Mouse (Mus musculus) hindbrain, embryonic 13.5 days (tissue): ENCODE measurements around the gene Fut2. TPM values are rescaled to one million over a fixed set of nuclear protein-coding genes. Genes with fewer than 3 reads are reported as not detected.

Experiments used
- ATAC-seq: fragments of 200-750 bp; cut with Nextera tagmentation; 2 replicates; pipeline ENCODE4 v1.8.0; 2017; ENCODE audit warnings: moderate TSS enrichment; ENCODE audit not compliant: low FRiP score
- H3K27ac ChIP-seq: fragments of 300-500 bp; sonication (generic); 2 replicates; pipeline ENCODE4 v1.5.1; 2015; ENCODE audit warnings: inconsistent platforms, mild to moderate bottlenecking, moderate library complexity
- H3K27me3 ChIP-seq: fragments of 300-500 bp; sonication (generic); 2 replicates; pipeline ENCODE4 v1.6.1; 2015; ENCODE audit warnings: mild to moderate bottlenecking, inconsistent platforms
- H3K36me3 ChIP-seq: fragments of 300-500 bp; sonication (generic); 2 replicates; pipeline ENCODE4 v1.6.1; 2015; ENCODE audit warnings: mild to moderate bottlenecking, inconsistent platforms
- H3K4me1 ChIP-seq: fragments of 300-500 bp; sonication (generic); replicated peaks from 2 replicates; pipeline ENCODE4 v1.6.1; 2015; ENCODE audit warnings: inconsistent platforms
- H3K4me2 ChIP-seq: fragments of 300-500 bp; sonication (generic); 2 replicates; pipeline ENCODE4 v1.6.1; 2015; ENCODE audit warnings: inconsistent platforms, mild to moderate bottlenecking, moderate library complexity
- H3K4me3 ChIP-seq: fragments of 300-500 bp; sonication (generic); 2 replicates; pipeline ENCODE4 v1.5.1; 2015; ENCODE audit warnings: mild to moderate bottlenecking, inconsistent platforms
- H3K9ac ChIP-seq: fragments of 300-500 bp; sonication (generic); 2 replicates; pipeline ENCODE4 v1.6.1; 2015; ENCODE audit warnings: mild to moderate bottlenecking, inconsistent platforms
- H3K9me3 ChIP-seq: fragments of 300-500 bp; sonication (generic); 2 replicates; pipeline ENCODE4 v1.6.1; 2016; ENCODE audit warnings: inconsistent platforms
- WGBS: fragments of 180-500 bp; shearing (Covaris S2); methylation state at CpG from one replicate; pipeline ENCODE4 v1.1.7; 2015; 5-methylcytosine and 5-hydroxymethylcytosine counted together
- polyA plus RNA-seq: library from polyadenylated mRNA; unstranded; fragments of >200 nt; fragmentation: Nextera tagmentation; extraction: Ambion mirVana; gene quantifications from 2 replicates; pipeline ENCODE4 v1.2.1, GENCODE M21; 2015

Gene Fut2
- polyA plus RNA-seq, 1 experiment from 2014 or later: 0.09 TPM

GRCm38 (mm10) chr7:45626571-45627076, 39.6 kb downstream of the Fut2 start:
- Histone ChIP-seq H3K4me3 (no peak overlapping the region), H3K27ac (no peak overlapping the region), H3K4me1 (peaks cover 13% of the 10 kb centered on the region; the same call in 1 of the 2 replicates), H3K9ac (no peak overlapping the region), H3K27me3 (peaks cover 34% of the 10 kb centered on the region), H3K4me2 (no peak overlapping the region), H3K36me3 (no peaks in the 10 kb centered on the region), H3K9me3 (no peaks in the 10 kb centered on the region)
- 89% methylated on average over 7 of the region's 7 CpGs for WGBS
- no peak for ATAC-seq

- ATAC-seq: no peak
- Histone ChIP-seq H3K4me2 (no peak overlapping the region), H3K4me3 (no peak overlapping the region), H3K27me3 (peaks cover 25% of the 10 kb centered on the region), H3K9me3 (no peaks in the 10 kb centered on the region), H3K4me1 (peaks cover 13% of the 10 kb centered on the region; the same call in 1 of the 2 replicates), H3K9ac (no peak overlapping the region), H3K27ac (no peak overlapping the region), H3K36me3 (no peaks in the 10 kb centered on the region)
- WGBS: 87% methylated on average over 8 of the region's 8 CpGs
Observed at GRCm38 (mm10) chr7:45625481-45625880, 40.7 kb downstream of the Fut2 start.

GRCm38 (mm10) chr7:45624718-45625117, 41.5 kb downstream of the Fut2 start:
- ATAC-seq: no peak
- H3K4me3 ChIP-seq: no peak overlapping the region
- no peak overlapping the region for H3K9ac ChIP-seq
- 90% methylated on average over 3 of the region's 3 CpGs for WGBS
- H3K27ac ChIP-seq: no peak overlapping the region
- peaks cover 13% of the 10 kb centered on the region; the same call in 1 of the 2 replicates for H3K4me1 ChIP-seq
- H3K27me3 ChIP-seq: peaks cover 29% of the 10 kb centered on the region
- no peaks in the 10 kb centered on the region for H3K36me3 ChIP-seq
- no peaks in the 10 kb centered on the region for H3K9me3 ChIP-seq
- no peak overlapping the region for H3K4me2 ChIP-seq

- no peak overlapping the region for H3K9ac ChIP-seq
- H3K4me1 ChIP-seq: peaks cover 13% of the 10 kb centered on the region; the same call in 1 of the 2 replicates
- ATAC-seq: no peak
- H3K4me3 ChIP-seq: no peak overlapping the region
- H3K27me3 ChIP-seq: peaks cover 41% of the 10 kb centered on the region
- no peak overlapping the region for H3K27ac ChIP-seq
- H3K4me2 ChIP-seq: no peak overlapping the region
- 93% methylated on average over 11 of the region's 11 CpGs for WGBS
- H3K9me3 ChIP-seq: no peaks in the 10 kb centered on the region
- no peaks in the 10 kb centered on the region for H3K36me3 ChIP-seq
Observed at GRCm38 (mm10) chr7:45623507-45623906, 42.7 kb downstream of the Fut2 start.

DNA sequence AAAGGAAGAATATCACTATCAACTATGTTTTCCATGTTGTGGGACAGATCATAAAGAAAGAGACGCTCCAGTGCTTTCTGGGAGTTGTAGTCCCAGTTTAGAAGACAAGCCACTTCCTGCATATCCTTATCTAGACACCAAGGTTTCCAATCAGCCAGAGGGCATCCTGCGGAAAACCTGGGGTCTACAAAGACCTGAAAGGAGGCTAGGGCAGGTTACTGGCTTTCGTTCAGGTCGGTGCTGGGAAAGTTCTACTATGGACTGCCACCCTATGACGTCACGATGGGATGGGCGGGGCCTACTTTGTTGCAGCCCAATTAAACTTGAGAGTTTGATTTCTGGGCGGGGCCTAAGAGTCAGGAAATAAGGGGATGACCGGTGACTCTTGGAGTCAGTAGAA, 44.8 kb downstream of the Fut2 start, which contains the start of gene Izumo1:
Gene Izumo1 (plus strand): TSS at position 369 of the 400 bp plus-strand sequence.
- H3K4me3 ChIP-seq: no peak within 1 kb of the TSS
- 32% methylated on average over 9 of the region's 9 CpGs for WGBS
- H3K4me2 ChIP-seq: no peak within 1 kb of the TSS
- peaks cover 47% of the 10 kb centered on the region for H3K27me3 ChIP-seq
- no peaks in the 10 kb centered on the region for H3K36me3 ChIP-seq
- no peak for ATAC-seq
- peaks cover 8% of the 10 kb centered on the region for H3K4me1 ChIP-seq
- no peak within 1 kb of the TSS for H3K9ac ChIP-seq
- no peak within 1 kb of the TSS for H3K27ac ChIP-seq
- H3K9me3 ChIP-seq: no peaks in the 10 kb centered on the region

GRCm38 (mm10) chr7:45619592-45619991, 46.6 kb downstream of the Fut2 start:
- Histone ChIP-seq H3K9me3 (no peaks in the 10 kb centered on the region), H3K4me3 (no peak overlapping the region), H3K27me3 (peaks cover 52% of the 10 kb centered on the region), H3K27ac (no peak overlapping the region), H3K9ac (no peak overlapping the region), H3K4me1 (peaks cover 10% of the 10 kb centered on the region), H3K4me2 (no peak overlapping the region), H3K36me3 (no peaks in the 10 kb centered on the region)
- no peak for ATAC-seq
- 93% methylated on average over 5 of the region's 5 CpGs for WGBS

- no peak for ATAC-seq
- H3K27me3 ChIP-seq: peaks cover 51% of the 10 kb centered on the region
- WGBS: 85% methylated on average over 5 of the region's 5 CpGs
Observed at GRCm38 (mm10) chr7:45618316-45618715, 47.9 kb downstream of the Fut2 start.

GRCm38 (mm10) chr7:45617042-45617695, 49.0 kb downstream of the Fut2 start, which contains the start of gene Fut1:
TSS of gene Fut1 (plus strand) at chr7:45617289.
- H3K4me2 ChIP-seq: peak within 1 kb of the TSS; percentile 22
- 10% methylated on average over 31 of the region's 31 CpGs for WGBS
- no peaks in the 10 kb centered on the region for H3K9me3 ChIP-seq
- peak within 1 kb of the TSS; percentile 46 for H3K9ac ChIP-seq
- H3K27me3 ChIP-seq: peaks cover 51% of the 10 kb centered on the region
- no peak for ATAC-seq
- peak within 1 kb of the TSS; percentile 19; the same call in 1 of the 2 replicates for H3K4me3 ChIP-seq
- no peak within 1 kb of the TSS for H3K27ac ChIP-seq
- no peaks in the 10 kb centered on the region for H3K36me3 ChIP-seq
- H3K4me1 ChIP-seq: peaks cover 10% of the 10 kb centered on the region

More at GRCm38 (mm10) chr7:45618316-45618715, 47.9 kb downstream of the Fut2 start:
- Histone ChIP-seq H3K27ac (no peak overlapping the region), H3K4me3 (no peak overlapping the region), H3K9ac (no peak overlapping the region), H3K4me2 (no peak overlapping the region), H3K9me3 (no peaks in the 10 kb centered on the region), H3K4me1 (peaks cover 10% of the 10 kb centered on the region), H3K36me3 (no peaks in the 10 kb centered on the region)

DNA sequence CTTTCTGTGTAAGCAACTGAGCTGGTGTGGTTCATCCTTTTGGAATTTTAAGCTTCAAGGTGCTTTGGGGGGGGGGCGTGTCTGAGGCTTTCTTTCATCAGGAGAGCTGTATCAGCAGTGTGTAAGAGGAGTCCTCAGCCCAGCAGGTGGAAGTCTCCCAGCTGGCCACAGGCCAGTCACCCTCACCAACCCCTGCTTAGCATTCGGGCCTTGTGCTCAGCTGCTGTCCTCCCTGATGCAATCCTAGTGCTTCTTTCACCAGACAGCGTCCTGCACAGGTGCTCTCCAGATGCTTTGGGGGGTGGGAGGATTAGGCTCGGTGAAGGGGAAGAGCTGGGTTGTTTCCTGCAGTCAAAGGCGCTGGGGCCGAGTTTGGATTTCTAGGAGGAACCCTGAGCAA, 49.9 kb downstream of the Fut2 start:
- H3K9me3 ChIP-seq: no peaks in the 10 kb centered on the region
- H3K4me2 ChIP-seq: no peak overlapping the region
- WGBS: 24% methylated on average over 6 of the region's 6 CpGs
- H3K4me3 ChIP-seq: no peak overlapping the region
- H3K4me1 ChIP-seq: peaks cover 10% of the 10 kb centered on the region
- H3K36me3 ChIP-seq: no peaks in the 10 kb centered on the region
- peaks cover 51% of the 10 kb centered on the region for H3K27me3 ChIP-seq
- no peak for ATAC-seq
- H3K27ac ChIP-seq: no peak overlapping the region
- H3K9ac ChIP-seq: no peak overlapping the region

DNA sequence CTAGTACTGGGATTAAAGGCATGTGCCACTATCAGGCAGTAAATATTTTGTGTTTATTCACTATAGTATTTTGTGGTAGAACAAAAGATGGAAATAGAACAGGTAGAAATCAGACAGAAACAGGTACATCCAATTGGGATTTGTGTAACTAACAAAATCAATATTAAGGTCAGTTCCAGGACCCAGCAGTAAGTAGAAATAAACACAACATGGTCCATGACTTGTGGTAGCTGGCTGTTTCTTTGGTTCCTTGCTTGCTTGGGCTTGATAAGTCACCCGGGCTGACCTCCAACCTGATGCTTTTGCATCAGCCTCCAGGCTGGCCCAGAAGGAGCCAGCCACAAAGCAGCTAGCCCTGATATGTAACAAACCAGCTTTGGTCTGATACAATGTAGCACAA, 56.7 kb downstream of the Fut2 start:
- no peaks in the 10 kb centered on the region for H3K36me3 ChIP-seq
- H3K27ac ChIP-seq: no peak overlapping the region
- WGBS: 77% methylated on average over 1 of the region's 1 CpGs
- ATAC-seq: no peak
- no peak overlapping the region for H3K9ac ChIP-seq
- no peaks in the 10 kb centered on the region for H3K27me3 ChIP-seq
- H3K9me3 ChIP-seq: no peaks in the 10 kb centered on the region
- H3K4me1 ChIP-seq: no peaks in the 10 kb centered on the region
- no peak overlapping the region for H3K4me2 ChIP-seq
- H3K4me3 ChIP-seq: no peak overlapping the region

GRCm38 (mm10) chr7:45605704-45606289, 60.4 kb downstream of the Fut2 start:
- no peak overlapping the region for H3K27ac ChIP-seq
- H3K4me2 ChIP-seq: no peak overlapping the region
- H3K27me3 ChIP-seq: no peaks in the 10 kb centered on the region
- 84% methylated on average over 9 of the region's 9 CpGs for WGBS
- H3K4me1 ChIP-seq: no peaks in the 10 kb centered on the region
- H3K9me3 ChIP-seq: no peaks in the 10 kb centered on the region
- no peak overlapping the region for H3K9ac ChIP-seq
- H3K36me3 ChIP-seq: no peaks in the 10 kb centered on the region
- no peak for ATAC-seq
- H3K4me3 ChIP-seq: no peak overlapping the region

GRCm38 (mm10) chr7:45598960-45599879, 67.0 kb downstream of the Fut2 start:
- H3K9ac ChIP-seq: no peak overlapping the region
- no peak overlapping the region for H3K4me2 ChIP-seq
- 58% methylated on average over 18 of the region's 18 CpGs for WGBS
- H3K4me1 ChIP-seq: 0 out of 2 replicates have a peak, but pooled peaks cover 3% of the 10 kb centered on the region
- no peak for ATAC-seq
- no peak overlapping the region for H3K4me3 ChIP-seq
- no peaks in the 10 kb centered on the region for H3K27me3 ChIP-seq
- no peaks in the 10 kb centered on the region for H3K9me3 ChIP-seq
- H3K27ac ChIP-seq: no peak overlapping the region
- H3K36me3 ChIP-seq: no peaks in the 10 kb centered on the region
